Mouse (Mus musculus) forebrain, embryonic 11.5 days (tissue): ENCODE data around the gene Fbxl19. TPM values are rescaled to one million over a fixed set of nuclear protein-coding genes. Genes with fewer than 3 reads are reported as not detected.

Source experiments
- ATAC-seq: fragments of 200-750 bp; cut with Nextera tagmentation; replicated peaks from 2 replicates; pipeline ENCODE4 v1.8.0; 2017; ENCODE audit warnings: moderate TSS enrichment; ENCODE audit not compliant: low FRiP score
- DNase-seq: peaks from one replicate; pipeline ENCODE4 v3.0.0-alpha.2; 2017; ENCODE audit warnings: low spot score
- H3K27ac ChIP-seq: fragments of 300-500 bp; sonication (generic); 2 replicates; pipeline ENCODE4 v1.5.1; 2014; ENCODE audit warnings: low read depth, low read length
- H3K27me3 ChIP-seq: fragments of 300-500 bp; sonication (generic); 2 replicates; pipeline ENCODE4 v1.6.1; 2014; ENCODE audit warnings: mild to moderate bottlenecking, low read length, mixed read lengths; ENCODE audit not compliant: control insufficient read depth, insufficient read depth
- H3K36me3 ChIP-seq: fragments of 300-500 bp; sonication (generic); 2 replicates; pipeline ENCODE4 v1.6.1; 2014; ENCODE audit warnings: mild to moderate bottlenecking, low read length, moderate library complexity, mixed read lengths; ENCODE audit not compliant: control insufficient read depth, insufficient read depth
- H3K4me1 ChIP-seq: fragments of 300-500 bp; sonication (generic); replicated peaks from 2 replicates; pipeline ENCODE4 v1.6.1; 2014; ENCODE audit warnings: low read length, mixed read lengths; ENCODE audit not compliant: control insufficient read depth, insufficient read depth
- H3K4me2 ChIP-seq: fragments of 300-500 bp; sonication (generic); 2 replicates; pipeline ENCODE4 v1.6.1; 2014; ENCODE audit warnings: low read depth, mild to moderate bottlenecking, low read length, moderate library complexity, mixed read lengths; ENCODE audit not compliant: severe bottlenecking
- H3K4me3 ChIP-seq: fragments of 300-500 bp; sonication (generic); 2 replicates; pipeline ENCODE4 v1.5.1; 2014; ENCODE audit warnings: low read depth, low read length
- H3K9ac ChIP-seq: fragments of 300-500 bp; sonication (generic); 2 replicates; pipeline ENCODE4 v1.6.1; 2014; ENCODE audit warnings: low read length
- H3K9me3 ChIP-seq: fragments of 300-500 bp; sonication (generic); 2 replicates; pipeline ENCODE4 v1.6.1; 2016; ENCODE audit warnings: low read length, mixed read lengths; ENCODE audit not compliant: control insufficient read depth
- WGBS: fragments of 180-500 bp; shearing (Covaris S2); extraction: QIAGEN DNeasy Blood & Tissue Kit; methylation state at CpG from one replicate; pipeline ENCODE4 v1.1.7; 2014; 5-methylcytosine and 5-hydroxymethylcytosine counted together
- polyA plus RNA-seq: library from polyadenylated mRNA; unstranded; fragments of >200 nt; fragmentation: Nextera tagmentation; extraction: Ambion mirVana; gene quantifications from 2 replicates; pipeline ENCODE4 v1.2.1, GENCODE M21; 2014

The Fbxl19 gene
- polyA plus RNA-seq, 1 experiment from 2014 or later = 7.9 TPM

DNA sequence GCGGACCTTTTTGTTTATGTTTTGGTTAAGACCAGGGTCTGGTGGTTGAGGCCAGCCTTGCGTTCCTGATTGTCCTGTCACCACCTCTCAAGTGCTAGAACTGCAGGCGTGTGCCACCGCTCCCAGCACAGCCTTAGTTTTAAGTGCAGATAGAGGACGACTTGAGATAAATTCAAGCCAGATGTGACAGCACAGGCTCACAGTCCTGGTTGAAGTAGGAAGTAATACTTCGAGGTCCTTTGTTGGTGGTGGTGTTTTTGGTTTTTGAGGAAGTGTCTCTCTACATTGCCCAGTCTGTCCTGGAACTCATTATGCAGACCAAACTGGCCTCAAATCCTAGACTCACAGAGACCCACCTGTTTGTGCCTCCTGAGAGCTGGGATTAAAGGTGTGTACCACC lies 15.4 kb downstream of the Fbxl19 start:
- H3K9me3 ChIP-seq = no peaks in the 10 kb centered on the region
- ATAC-seq = no peak
- no peak overlapping the region for H3K9ac ChIP-seq
- H3K27me3 ChIP-seq = no peaks in the 10 kb centered on the region
- H3K4me2 ChIP-seq = no peak overlapping the region
- H3K4me3 ChIP-seq = no peak overlapping the region
- 80% methylated on average over 6 of the region's 6 CpGs for WGBS
- no peak for DNase-seq
- no peaks in the 10 kb centered on the region for H3K4me1 ChIP-seq
- no peak overlapping the region for H3K27ac ChIP-seq
- peaks cover 8% of the 10 kb centered on the region for H3K36me3 ChIP-seq

DNA sequence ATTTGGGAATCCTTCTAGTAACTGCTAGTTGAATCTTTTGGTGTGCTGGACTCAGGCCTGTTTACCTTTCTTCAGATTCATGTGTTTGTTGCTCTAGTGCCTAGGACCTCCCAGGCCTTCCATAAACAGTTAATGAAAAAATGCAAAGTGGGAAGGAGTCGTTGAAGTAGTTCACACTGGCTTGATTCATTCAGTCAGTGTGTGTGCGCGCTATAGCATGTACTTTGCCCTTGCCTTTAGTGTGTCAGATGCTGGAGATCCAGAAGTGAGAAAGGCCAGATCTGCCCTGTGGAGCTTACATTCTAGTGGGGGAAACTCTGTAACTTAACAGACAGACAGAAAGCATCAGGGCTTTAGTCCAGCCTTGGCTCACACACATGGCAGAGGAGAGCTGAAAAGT lies 16.1 kb downstream of the Fbxl19 start:
- ATAC-seq (no peak), DNase-seq (no peak)
- Histone ChIP-seq H3K9ac (no peak overlapping the region), H3K4me2 (no peak overlapping the region), H3K4me1 (no peaks in the 10 kb centered on the region), H3K27ac (no peak overlapping the region), H3K36me3 (peaks cover 6% of the 10 kb centered on the region), H3K27me3 (no peaks in the 10 kb centered on the region), H3K9me3 (no peaks in the 10 kb centered on the region), H3K4me3 (no peak overlapping the region)
- 96% methylated on average over 3 of the region's 3 CpGs for WGBS

DNA sequence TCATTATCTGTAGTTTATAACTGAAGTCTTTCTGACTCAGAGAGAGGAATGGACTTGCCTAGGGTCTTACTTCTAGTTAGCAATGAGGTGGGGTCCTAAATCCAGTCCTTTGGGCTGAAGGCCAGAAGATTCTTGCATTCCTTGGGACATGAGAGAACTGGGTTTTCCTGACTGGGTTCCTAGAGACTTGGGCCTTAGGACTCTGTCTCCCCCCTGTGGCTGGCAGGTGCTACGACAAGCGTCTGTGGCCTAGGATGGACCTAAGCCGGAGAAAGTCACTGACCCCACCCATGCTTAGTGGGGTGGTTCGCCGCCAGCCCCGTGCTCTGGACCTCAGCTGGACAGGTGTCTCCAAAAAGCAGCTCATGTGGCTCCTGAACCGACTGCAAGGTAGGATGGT lies 16.7 kb downstream of the Fbxl19 start:
- no peak overlapping the region for H3K9ac ChIP-seq
- H3K4me2 ChIP-seq = no peak overlapping the region
- no peak overlapping the region for H3K27ac ChIP-seq
- DNase-seq (peak; percentile 81), ATAC-seq (no peak)
- H3K9me3 ChIP-seq = no peaks in the 10 kb centered on the region
- no peaks in the 10 kb centered on the region for H3K4me1 ChIP-seq
- peaks cover 6% of the 10 kb centered on the region for H3K36me3 ChIP-seq
- no peaks in the 10 kb centered on the region for H3K27me3 ChIP-seq
- WGBS = 52% methylated on average over 7 of the region's 7 CpGs
- H3K4me3 ChIP-seq = no peak overlapping the region

- no peaks in the 10 kb centered on the region for H3K27me3 ChIP-seq
- peaks cover 3% of the 10 kb centered on the region; the same call in 1 of the 2 replicates for H3K4me1 ChIP-seq
- no peak overlapping the region for H3K27ac ChIP-seq
- peaks cover 10% of the 10 kb centered on the region; the same call in 1 of the 2 replicates for H3K36me3 ChIP-seq
- H3K4me3 ChIP-seq = no peak overlapping the region
- ATAC-seq (no peak), DNase-seq (no peak)
- H3K9me3 ChIP-seq = no peaks in the 10 kb centered on the region
- H3K9ac ChIP-seq = no peak overlapping the region
- WGBS = 90% methylated on average over 4 of the region's 4 CpGs
- H3K4me2 ChIP-seq = no peak overlapping the region
Measured at GRCm38 (mm10) chr7:127763642-127764041, 19.3 kb downstream of the Fbxl19 start.

GRCm38 (mm10) chr7:127765756-127766155 lies 21.4 kb downstream of the Fbxl19 start:
- WGBS = 85% methylated on average over 2 of the region's 2 CpGs
- Histone ChIP-seq H3K4me3 (no peak overlapping the region), H3K27me3 (no peaks in the 10 kb centered on the region), H3K36me3 (peaks cover 10% of the 10 kb centered on the region; the same call in 1 of the 2 replicates), H3K4me2 (no peak overlapping the region), H3K9ac (no peak overlapping the region), H3K9me3 (no peaks in the 10 kb centered on the region), H3K4me1 (peaks cover 12% of the 10 kb centered on the region; the same call in 1 of the 2 replicates), H3K27ac (no peak overlapping the region)
- ATAC-seq (no peak), DNase-seq (no peak)

DNA sequence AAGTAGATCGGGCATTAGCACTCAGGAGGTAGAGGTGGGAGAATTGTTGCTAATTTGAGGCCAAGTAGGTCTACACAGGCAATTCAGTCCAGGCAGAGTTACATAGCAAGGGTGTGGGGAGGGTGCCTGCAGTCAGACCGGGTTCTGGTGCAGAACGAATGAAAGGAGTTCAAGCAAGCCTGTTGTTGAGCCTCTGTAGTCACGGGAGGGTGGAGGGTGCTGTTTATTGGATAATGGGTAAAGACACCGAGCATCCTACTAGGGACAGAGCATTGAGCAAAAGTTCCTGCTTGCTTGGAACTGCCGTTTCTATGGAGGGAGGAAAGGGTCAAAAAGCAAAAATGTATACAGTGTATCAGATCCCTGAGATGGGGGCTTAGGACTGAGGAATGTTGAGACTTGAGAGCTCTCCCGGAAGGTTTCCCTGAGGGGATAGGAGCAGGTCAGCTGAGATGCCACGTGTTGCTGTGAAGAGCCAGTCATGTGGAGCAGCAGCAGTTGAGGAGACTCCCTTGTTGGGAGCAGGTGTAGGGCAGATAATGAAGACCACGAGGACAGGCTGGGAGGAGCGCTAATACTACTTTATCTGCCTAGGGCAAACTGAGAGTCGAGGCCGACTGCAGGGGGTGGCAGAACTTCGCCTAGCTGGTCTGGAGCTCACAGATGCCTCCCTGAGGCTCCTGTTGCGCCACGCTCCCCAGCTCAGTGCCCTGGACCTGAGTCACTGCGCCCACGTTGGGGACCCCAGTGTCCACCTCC lies 22.7 kb downstream of the Fbxl19 start:
- Histone ChIP-seq H3K4me1 (peaks cover 14% of the 10 kb centered on the region; the same call in 1 of the 2 replicates), H3K36me3 (peaks cover 10% of the 10 kb centered on the region; the same call in 1 of the 2 replicates)
- no peak for ATAC-seq

GRCm38 (mm10) chr7:127767671-127768345 lies 23.5 kb downstream of the Fbxl19 start:
- DNase-seq (no peak), ATAC-seq (no peak)
- no peak overlapping the region for H3K27ac ChIP-seq
- H3K9me3 ChIP-seq = no peaks in the 10 kb centered on the region
- peaks cover 10% of the 10 kb centered on the region; the same call in 1 of the 2 replicates for H3K36me3 ChIP-seq
- no peaks in the 10 kb centered on the region for H3K27me3 ChIP-seq
- WGBS = 92% methylated on average over 19 of the region's 19 CpGs
- H3K4me1 ChIP-seq = peaks cover 14% of the 10 kb centered on the region; the same call in 1 of the 2 replicates
- H3K4me3 ChIP-seq = no peak overlapping the region
- H3K9ac ChIP-seq = no peak overlapping the region
- no peak overlapping the region for H3K4me2 ChIP-seq

More for the DNA sequence above, 22.7 kb downstream of the Fbxl19 start:
- WGBS = 80% methylated on average over 17 of the region's 17 CpGs
- Histone ChIP-seq H3K4me3 (no peak overlapping the region), H3K4me2 (no peak overlapping the region), H3K9ac (no peak overlapping the region), H3K27ac (no peak overlapping the region), H3K27me3 (no peaks in the 10 kb centered on the region), H3K9me3 (no peaks in the 10 kb centered on the region)
- DNase-seq = no peak

DNA sequence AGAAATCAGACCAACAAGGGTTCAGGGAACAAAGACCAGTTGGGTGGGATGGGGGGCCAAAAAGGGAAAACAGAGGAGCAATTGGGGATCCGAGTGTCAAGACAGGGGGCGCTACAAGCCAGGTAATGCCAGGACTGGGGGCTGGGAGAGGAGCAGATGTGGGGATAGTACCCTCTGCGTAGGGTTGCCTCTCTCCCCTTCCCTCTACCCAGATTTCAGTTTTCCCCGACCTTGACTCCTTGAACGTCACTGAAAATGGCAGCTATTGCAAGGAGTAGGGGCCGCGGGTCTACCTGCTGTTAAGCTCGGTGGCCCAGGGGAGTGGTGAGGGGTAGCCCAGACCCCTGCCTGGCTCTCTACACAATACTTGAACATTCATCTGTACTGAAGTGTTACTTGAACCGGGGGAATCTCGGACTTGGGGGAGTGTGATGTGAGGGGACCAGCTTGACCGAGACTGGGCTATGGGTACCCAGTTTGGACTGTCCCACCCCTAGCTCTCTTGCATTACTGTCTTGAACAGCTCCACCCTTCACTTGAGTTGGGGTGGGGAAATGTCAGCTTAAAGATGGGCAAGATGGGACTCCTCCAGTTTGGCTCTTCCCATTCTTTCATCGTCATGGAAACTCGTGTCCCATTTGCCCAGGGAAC lies 24.1 kb downstream of the Fbxl19 start:
- WGBS = 41% methylated on average over 13 of the region's 13 CpGs
- H3K4me3 ChIP-seq = no peak overlapping the region
- 0 out of 2 replicates have a peak overlapping the region, but pooled peaks have one; percentile 43 for H3K27ac ChIP-seq
- DNase-seq = no peak
- peaks cover 6% of the 10 kb centered on the region; the same call in 1 of the 2 replicates for H3K36me3 ChIP-seq
- no peaks in the 10 kb centered on the region for H3K27me3 ChIP-seq
- H3K9me3 ChIP-seq = no peaks in the 10 kb centered on the region
- H3K4me1 ChIP-seq = peaks cover 14% of the 10 kb centered on the region; the same call in 1 of the 2 replicates
- ATAC-seq = no peak
- H3K9ac ChIP-seq = no peak overlapping the region; the same call in 1 of the 2 replicates
- H3K4me2 ChIP-seq = peak overlapping the region; percentile 63; the same call in 1 of the 2 replicates
